Mouse (Mus musculus) spleen, adult 2 months (tissue): ENCODE results near the gene Rhob. TPM values are rescaled to one million over a fixed set of nuclear protein-coding genes. Genes with fewer than 3 reads are reported as not detected.

Experiments used
- DNase-seq, 2 experiments: peaks; one replicate each; pipeline versions ENCODE4 v3.0.0 to v3.0.0-alpha.2; 2012 to 2021; ENCODE audit warnings: low spot score in 2 of 2, low read depth in 1 of 2
- H3K27ac ChIP-seq: fragments of 200-500 bp; 2 replicates; pipeline ENCODE4 v1.5.1; 2012; ENCODE audit warnings: low read length, inconsistent platforms; ENCODE audit not compliant: insufficient read depth
- H3K27me3 ChIP-seq: fragments of 200-500 bp; 2 replicates; pipeline ENCODE4 v1.6.1; 2012; ENCODE audit warnings: mild to moderate bottlenecking, moderate library complexity, low read length, inconsistent platforms; ENCODE audit not compliant: control insufficient read depth, insufficient read depth
- H3K36me3 ChIP-seq: fragments of 200-500 bp; 2 replicates; pipeline ENCODE4 v1.6.1; 2012; ENCODE audit warnings: mild to moderate bottlenecking, low read length, inconsistent platforms; ENCODE audit not compliant: control insufficient read depth, insufficient read depth
- H3K4me1 ChIP-seq: fragments of 200-500 bp; 2 replicates; pipeline ENCODE4 v1.6.1; 2011; ENCODE audit warnings: inconsistent platforms; ENCODE audit not compliant: control insufficient read depth, insufficient read depth, insufficient read length
- H3K4me3 ChIP-seq: fragments of 200-500 bp; 2 replicates; pipeline ENCODE4 v1.5.1; 2011; ENCODE audit warnings: mild to moderate bottlenecking, inconsistent platforms; ENCODE audit not compliant: insufficient read depth, insufficient read length; ENCODE audit errors: extremely low read depth
- CTCF ChIP-seq: fragments of 200-500 bp; IDR thresholded peaks from 2 replicates; pipeline ENCODE4 v1.5.1; 2011; ENCODE audit warnings: mild to moderate bottlenecking, inconsistent platforms; ENCODE audit not compliant: insufficient read depth, insufficient read length, insufficient replicate concordance; ENCODE audit errors: extremely low read depth
- POLR2A ChIP-seq: fragments of 200-500 bp; IDR thresholded peaks from 2 replicates; pipeline ENCODE4 v1.6.1; 2011; ENCODE audit warnings: low read depth, low read length, inconsistent platforms
- WGBS: fragments of 180-500 bp; shearing (Covaris S2); methylation state at CpG from one replicate; pipeline ENCODE4 v1.1.7; 2018; 5-methylcytosine and 5-hydroxymethylcytosine counted together
- polyA plus RNA-seq: library from polyadenylated mRNA; depleted of rRNA; stranded (reverse); fragments of >200 nt; gene quantifications from 2 replicates; pipeline ENCODE4 v1.2.3, GENCODE M21; 2012

Rhob gene
- polyA plus RNA-seq, 1 experiment, result 84.8 TPM

- H3K4me3 ChIP-seq, result peak overlapping the region; percentile 10; the same call in 1 of the 2 replicates
- peaks cover 7% of the 10 kb centered on the region; the same call in 1 of the 2 replicates for H3K4me1 ChIP-seq
- H3K27ac ChIP-seq, result no peak overlapping the region
- TF ChIP-seq POLR2A, result no peak
- no peak for TF ChIP-seq CTCF
- WGBS, result 9% methylated on average over 12 of the region's 12 CpGs
- H3K27me3 ChIP-seq, result no peaks in the 10 kb centered on the region
- DNase-seq, result peak; percentile 24 to 50
- no peaks in the 10 kb centered on the region for H3K36me3 ChIP-seq
These were observed 21.7 kb upstream of the Rhob start for GRCm38 (mm10) chr12:8521375-8522047.

- Histone ChIP-seq H3K4me3 (no peak overlapping the region), H3K4me1 (peaks cover 7% of the 10 kb centered on the region; the same call in 1 of the 2 replicates), H3K27me3 (no peaks in the 10 kb centered on the region), H3K27ac (no peak overlapping the region), H3K36me3 (no peaks in the 10 kb centered on the region)
- no peak for DNase-seq
- WGBS, result 51% methylated on average over 12 of the region's 12 CpGs
- TF ChIP-seq POLR2A (no peak), CTCF (no peak)
These were observed 19.8 kb upstream of the Rhob start for GRCm38 (mm10) chr12:8519431-8520160.

- no peaks in the 10 kb centered on the region for H3K27me3 ChIP-seq
- DNase-seq, result no peak
- no peaks in the 10 kb centered on the region for H3K36me3 ChIP-seq
- TF ChIP-seq CTCF (no peak), POLR2A (no peak)
- H3K27ac ChIP-seq, result no peak overlapping the region
- H3K4me3 ChIP-seq, result no peak overlapping the region
- no peaks in the 10 kb centered on the region for H3K4me1 ChIP-seq
- WGBS, result 76% methylated on average over 18 of the region's 18 CpGs
These were observed 11.5 kb upstream of the Rhob start for GRCm38 (mm10) chr12:8511037-8511882.

GRCm38 (mm10) chr12:8510317-8510988, 10.6 kb upstream of the Rhob start:
- TF ChIP-seq CTCF, result no peak
- no peak for TF ChIP-seq POLR2A
- WGBS, result 71% methylated on average over 6 of the region's 6 CpGs
- Histone ChIP-seq H3K27ac (no peak overlapping the region), H3K27me3 (no peaks in the 10 kb centered on the region), H3K4me3 (no peak overlapping the region), H3K36me3 (no peaks in the 10 kb centered on the region), H3K4me1 (no peaks in the 10 kb centered on the region)
- no peak for DNase-seq

- TF ChIP-seq POLR2A (no peak), CTCF (no peak)
- no peak overlapping the region for H3K27ac ChIP-seq
- H3K4me1 ChIP-seq, result no peaks in the 10 kb centered on the region
These were observed 9.9 kb upstream of the Rhob start for GRCm38 (mm10) chr12:8509693-8510092.

GRCm38 (mm10) chr12:8506954-8507707, 7.3 kb upstream of the Rhob start:
- Histone ChIP-seq H3K4me3 (no peak overlapping the region), H3K36me3 (no peaks in the 10 kb centered on the region), H3K27ac (no peak overlapping the region), H3K4me1 (no peaks in the 10 kb centered on the region), H3K27me3 (no peaks in the 10 kb centered on the region)
- no peak for DNase-seq
- TF ChIP-seq POLR2A (no peak), CTCF (no peak)
- 81% methylated on average over 9 of the region's 9 CpGs for WGBS

More at GRCm38 (mm10) chr12:8509693-8510092, 9.9 kb upstream of the Rhob start:
- no peaks in the 10 kb centered on the region for H3K36me3 ChIP-seq
- H3K27me3 ChIP-seq, result no peaks in the 10 kb centered on the region
- WGBS, result 74% methylated on average over 5 of the region's 5 CpGs
- no peak overlapping the region for H3K4me3 ChIP-seq
- no peak for DNase-seq
